Mouse (Mus musculus): ENCODE measurements around the gene Slc16a5.
"Not testable (repeated sequence)": the region's sequence is repeated elsewhere in the genome, so short reads cannot be mapped to it uniquely, and the experiment has no call there.

Gene Slc16a5

GRCm38 (mm10) chr11:115478296-115478938, 16.1 kb downstream of the Slc16a5 start:
- no peak for DNase-seq (ENCODE audit: low read depth, low spot score)

GRCm38 (mm10) chr11:115481553-115482259, 19.4 kb downstream of the Slc16a5 start:
- no peak for DNase-seq (ENCODE audit: low read depth, low spot score)

- no peak for DNase-seq (ENCODE audit: low read depth, low spot score)
Measured at GRCm38 (mm10) chr11:115483278-115483677, 21.0 kb downstream of the Slc16a5 start.

GRCm38 (mm10) chr11:115483726-115484125, 21.5 kb downstream of the Slc16a5 start:
- DNase-seq (ENCODE audit: low read depth, low spot score) = peak; percentile 80

GRCm38 (mm10) chr11:115485155-115485554, 22.9 kb downstream of the Slc16a5 start:
- peak; percentile 90 for DNase-seq (ENCODE audit: low read depth, low spot score)

GRCm38 (mm10) chr11:115488551-115489104, 26.4 kb downstream of the Slc16a5 start:
- DNase-seq (ENCODE audit: low read depth, low spot score) = no peak

- peak; percentile 34 for DNase-seq (ENCODE audit: low read depth, low spot score)
Measured at GRCm38 (mm10) chr11:115490441-115491355, 28.4 kb downstream of the Slc16a5 start.

GRCm38 (mm10) chr11:115491356-115492083, 29.2 kb downstream of the Slc16a5 start, which contains the start of gene Nt5c:
Gene Nt5c, minus strand, starts transcription at chr11:115491862.
- DNase-seq (ENCODE audit: low read depth, low spot score) = peak; percentile 84

GRCm38 (mm10) chr11:115492387-115492786, 30.1 kb downstream of the Slc16a5 start:
- DNase-seq (ENCODE audit: low read depth, low spot score) = no peak

GRCm38 (mm10) chr11:115496559-115496958, 34.3 kb downstream of the Slc16a5 start:
- not testable (repeated sequence) for DNase-seq (ENCODE audit: low read depth, low spot score)

GRCm38 (mm10) chr11:115502636-115503035, 40.4 kb downstream of the Slc16a5 start:
- peak; percentile 70 for DNase-seq (ENCODE audit: low read depth, low spot score)

- no peak for DNase-seq (ENCODE audit: low read depth, low spot score)
Measured at GRCm38 (mm10) chr11:115506586-115506985, 44.3 kb downstream of the Slc16a5 start.

GRCm38 (mm10) chr11:115508061-115508460, 45.8 kb downstream of the Slc16a5 start:
- no peak for DNase-seq (ENCODE audit: low read depth, low spot score)

GRCm38 (mm10) chr11:115509773-115510506, 47.7 kb downstream of the Slc16a5 start:
- no peak for DNase-seq (ENCODE audit: low read depth, low spot score)

- DNase-seq (ENCODE audit: low read depth, low spot score) = no peak
Measured at GRCm38 (mm10) chr11:115510507-115510888, 48.2 kb downstream of the Slc16a5 start.

GRCm38 (mm10) chr11:115511121-115511520, 48.8 kb downstream of the Slc16a5 start:
- no peak for DNase-seq (ENCODE audit: low read depth, low spot score)

GRCm38 (mm10) chr11:115512004-115512403, 49.7 kb downstream of the Slc16a5 start:
- DNase-seq (ENCODE audit: low read depth, low spot score) = no peak

GRCm38 (mm10) chr11:115512407-115513183, 50.3 kb downstream of the Slc16a5 start:
- DNase-seq (ENCODE audit: low read depth, low spot score) = no peak

Measured in R1 (cell line).